20 mouse cellular contexts compared by ENCODE assay signal in genomic region chr4:155016807-155017206, GRCm38 (mm10). TPM values are rescaled to one million over a fixed set of nuclear protein-coding genes. Genes with fewer than 3 reads are reported as not detected.
A peak's percentile ranks its signal among the peaks of the same experiment; 100 is the strongest.
DNase-seq lines count a peak whose midpoint lies in the region; TF ChIP-seq lines count a peak whose summit lies in the region.
"Had no signal": no experiment of that assay in that cellular context is flagged by ENCODE, and none has a peak within 500 bp of the region (broad histone marks: within the 10 kb centered on the region; RNA-seq: fewer than 3 reads in every experiment).

No protein-coding gene starts in this region.

- TF ChIP-seq CTCF in cerebellum, adult 2 months (IDR thresholded peaks at IDR 0.05; ENCODE audit: borderline replicate concordance, insufficient read depth, low read depth, low read length) = no peak
- no peak for TF ChIP-seq CTCF in left cerebral cortex, adult 2 months (IDR thresholded peaks at IDR 0.05)

- H3K4me1 ChIP-seq in cerebellum, adult 2 months (ENCODE audit: control insufficient read depth, insufficient read depth, low read length) = peaks cover 70% of the 10 kb centered on the region

- 0 out of 2 replicates have a peak, but pooled peaks have one; percentile 13 for TF ChIP-seq POLR2A in cerebellum, adult 2 months (IDR thresholded peaks at IDR 0.05; ENCODE audit: borderline replicate concordance, insufficient read depth, low read length)

- peak in 1 of 2 experiments; percentile 63 for DNase-seq in cerebellum, adult 2 months
- DNase-seq in cerebellum, postnatal 10 days = no peak
- DNase-seq in cerebellum, postnatal 25 days = peak; percentile 47 to 58
- no peak for DNase-seq in cerebellum, adult 11-12 months
- DNase-seq in left cerebral cortex, adult 2 months (ENCODE audit: extremely low spot score in 1 of 2, low spot score in 2 of 2) = no peak
- DNase-seq in left cerebral cortex, adult 18-20 months (ENCODE audit: low spot score in 2 of 2) = no peak
- DNase-seq: adrenal gland, adult 8-10 months; adrenal gland, postnatal 14 days; adrenal gland, postnatal 36 days; B cell, adult 2 months; forebrain, postnatal 0 days had no signal

- peak overlapping the region; percentile 90 for H3K4me3 ChIP-seq in cerebellum, adult 2 months (replicated peaks; ENCODE audit: insufficient read depth, low read depth, low read length)
- no peak overlapping the region for H3K4me3 ChIP-seq in left cerebral cortex, adult 2 months
- H3K4me3 ChIP-seq: embryonic facial prominence, embryonic 10.5 days; embryonic facial prominence, embryonic 12.5 days; forebrain, embryonic 13.5 days; forebrain, embryonic 15.5 days had no signal

- 19% methylated on average over 11 of the region's 11 CpGs for WGBS in cerebellum, adult 2 months

- H3K27me3 ChIP-seq in cerebellum, adult 2 months (ENCODE audit: control insufficient read depth, insufficient read depth, low read length) = no peaks in the 10 kb centered on the region
- H3K27me3 ChIP-seq: embryonic facial prominence, embryonic 12.5 days; forebrain, embryonic 15.5 days had no signal

- H3K27ac ChIP-seq in cerebellum, adult 2 months (ENCODE audit: insufficient read depth, low read length) = peak overlapping the region; percentile 97
- peak overlapping the region; percentile 84; the same call in 1 of the 2 replicates for H3K27ac ChIP-seq in left cerebral cortex, adult 2 months
- H3K27ac ChIP-seq: embryonic facial prominence, embryonic 10.5 days; embryonic facial prominence, embryonic 12.5 days had no signal

- intact Hi-C loops in left cerebral cortex, adult 2 months (cut with DNase I) = loop anchor here (2.0 kb wide), 1 partner anchor 24 kb away; no protein-coding TSS in a partner anchor

RNA-seq across cellular contexts. Expression of gene Plch2, which starts 39.8 kb away (rescaled TPM):
- polyA plus RNA-seq in cerebellum, adult 2 months (2012; rRNA removed) = 149 and 180 TPM in 2 replicates
- total RNA-seq in left cerebral cortex, adult 2 months (2021) = 10 to 100 TPM; 83.4 to 90.2 TPM
- 10 to 100 TPM; 69.2 to 88.5 TPM for total RNA-seq in left cerebral cortex, adult 18-20 months (2021)
- polyA plus RNA-seq: activated CD4-positive, CD25-positive, alpha-beta regulatory T cell, adult 4 months; CD4-positive, CD25-positive, alpha-beta regulatory T cell, adult 4 months had no signal

RNA-seq across cellular contexts. Expression of gene Pex10, which starts 50.0 kb away (rescaled TPM):
- 32.0 and 38.1 TPM in 2 replicates for polyA plus RNA-seq in cerebellum, adult 2 months (2012; rRNA removed)
- total RNA-seq in left cerebral cortex, adult 2 months (2021) = 10 to 100 TPM; 17.4 to 18.3 TPM
- total RNA-seq in left cerebral cortex, adult 18-20 months (2021) = 10 to 100 TPM; 18.5 to 19.2 TPM

RNA-seq across cellular contexts. Expression of gene Pank4, which starts 52.9 kb away (rescaled TPM):
- polyA plus RNA-seq in cerebellum, adult 2 months (2012; rRNA removed) = 84.6 and 85.5 TPM in 2 replicates
- 10 to 100 TPM; 45.1 to 45.5 TPM for total RNA-seq in left cerebral cortex, adult 2 months (2021)
- 10 to 100 TPM; 38.3 to 46.8 TPM for total RNA-seq in left cerebral cortex, adult 18-20 months (2021)

RNA-seq across cellular contexts. Expression of gene Hes5, which starts 56.1 kb away (rescaled TPM):
- 4.6 and 4.8 TPM in 2 replicates for polyA plus RNA-seq in cerebellum, adult 2 months (2012; rRNA removed)
- total RNA-seq in left cerebral cortex, adult 2 months (2021) = 10 to 100 TPM; 22.3 to 25.3 TPM
- total RNA-seq in left cerebral cortex, adult 18-20 months (2021) = 10 to 100 TPM; 35.7 to 36.1 TPM
- total RNA-seq: adrenal gland, adult 18-20 months; adrenal gland, adult 8-10 months; adrenal gland, postnatal 14 days; adrenal gland, postnatal 36 days; G1E had no signal
- polyA plus RNA-seq: G1E, Patski had no signal

Comparison
In these comparisons a context has a peak if more than half of its experiments do, and no peak if none do; other contexts are left out.
1. DNase-seq: peak in cerebellum, postnatal 25 days (2 of 2); none in cerebellum, postnatal 10 days (0 of 2), cerebellum, adult 11-12 months (single experiment), left cerebral cortex, adult 2 months (0 of 2) and left cerebral cortex, adult 18-20 months (0 of 2).